Mouse (Mus musculus): ENCODE measurements around the gene Mrps36.
"Not testable (repeated sequence)": the region's sequence is repeated elsewhere in the genome, so short reads cannot be mapped to it uniquely, and the experiment has no call there.

The Mrps36 gene

GRCm38 (mm10) chr13:100744036-100744744 lies at the start of gene Mrps36:
Gene Mrps36, minus strand, starts transcription at chr13:100744659.
- in situ Hi-C loops (cut with MseI, MboI): no loop called here

- in situ Hi-C loops (cut with MseI, MboI): no loop called here
These were observed 44.6 kb upstream of the Mrps36 start for GRCm38 (mm10) chr13:100789083-100789482.

GRCm38 (mm10) chr13:100788057-100788456 lies 43.6 kb upstream of the Mrps36 start:
- in situ Hi-C loops (cut with MseI, MboI): not testable (repeated sequence)

- in situ Hi-C loops (cut with MseI, MboI): no loop called here
These were observed 43.0 kb upstream of the Mrps36 start for GRCm38 (mm10) chr13:100787316-100788010.

- in situ Hi-C loops (cut with MseI, MboI): no loop called here
These were observed 42.0 kb upstream of the Mrps36 start, which contains the start of gene Ccnb1 for GRCm38 (mm10) chr13:100786414-100786867. Gene Ccnb1, minus strand, starts transcription at chr13:100786570.

- in situ Hi-C loops (cut with MseI, MboI): no loop called here
These were observed 41.5 kb upstream of the Mrps36 start for GRCm38 (mm10) chr13:100785806-100786413.

GRCm38 (mm10) chr13:100777491-100777890 lies 33.0 kb upstream of the Mrps36 start:
- in situ Hi-C loops (cut with MseI, MboI): no loop called here

- in situ Hi-C loops (cut with MseI, MboI): no loop called here
These were observed 32.3 kb upstream of the Mrps36 start for GRCm38 (mm10) chr13:100776710-100777109.

- in situ Hi-C loops (cut with MseI, MboI): no loop called here
These were observed 31.6 kb upstream of the Mrps36 start for GRCm38 (mm10) chr13:100776056-100776419.

GRCm38 (mm10) chr13:100775252-100776055 lies 31.0 kb upstream of the Mrps36 start, which contains the start of gene Cenph:
Gene Cenph, minus strand, starts transcription at chr13:100775899.
- in situ Hi-C loops (cut with MseI, MboI): no loop called here

- in situ Hi-C loops (cut with MseI, MboI): no loop called here
These were observed 30.2 kb upstream of the Mrps36 start for GRCm38 (mm10) chr13:100774704-100775103.

GRCm38 (mm10) chr13:100755329-100755728 lies 10.9 kb upstream of the Mrps36 start:
- in situ Hi-C loops (cut with MseI, MboI): no loop called here

GRCm38 (mm10) chr13:100754186-100754585 lies 9.7 kb upstream of the Mrps36 start:
- in situ Hi-C loops (cut with MseI, MboI): no loop called here

GRCm38 (mm10) chr13:100753011-100753410 lies 8.6 kb upstream of the Mrps36 start:
- in situ Hi-C loops (cut with MseI, MboI): no loop called here

GRCm38 (mm10) chr13:100752529-100752928 lies 8.1 kb upstream of the Mrps36 start:
- in situ Hi-C loops (cut with MseI, MboI): no loop called here

GRCm38 (mm10) chr13:100751402-100751801 lies 6.9 kb upstream of the Mrps36 start:
- in situ Hi-C loops (cut with MseI, MboI): no loop called here

GRCm38 (mm10) chr13:100750799-100751198 lies 6.3 kb upstream of the Mrps36 start:
- in situ Hi-C loops (cut with MseI, MboI): no loop called here

- in situ Hi-C loops (cut with MseI, MboI): no loop called here
These were observed 4.2 kb upstream of the Mrps36 start for GRCm38 (mm10) chr13:100748638-100749037.

GRCm38 (mm10) chr13:100746090-100746489 lies 1.6 kb upstream of the Mrps36 start:
- in situ Hi-C loops (cut with MseI, MboI): no loop called here

GRCm38 (mm10) chr13:100743346-100744035 lies 968 bp downstream of the Mrps36 start:
- in situ Hi-C loops (cut with MseI, MboI): no loop called here

GRCm38 (mm10) chr13:100742831-100743230 lies 1.6 kb downstream of the Mrps36 start:
- in situ Hi-C loops (cut with MseI, MboI): no loop called here
